21 mouse cellular contexts compared by ENCODE assay signal in the genomic region with DNA sequence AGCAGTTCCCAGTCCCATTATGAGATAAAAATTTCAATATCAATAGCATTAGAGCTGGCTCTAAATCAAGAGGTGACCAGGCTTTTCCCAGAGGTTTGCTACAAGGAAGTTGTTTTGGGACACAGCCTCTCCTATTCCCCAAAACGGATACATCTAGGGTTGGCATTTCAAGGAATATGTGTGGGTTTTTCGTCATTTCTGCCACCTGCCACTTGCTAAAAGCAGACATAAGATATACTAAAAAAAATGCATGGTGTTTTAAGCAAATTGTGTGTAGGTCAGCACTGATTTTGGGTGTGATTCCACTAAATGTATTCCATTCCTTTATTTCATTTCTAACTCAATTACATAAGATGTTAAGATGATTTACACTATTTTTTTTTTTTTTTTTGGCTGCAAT. TPM values are rescaled to one million over a fixed set of nuclear protein-coding genes. Genes with fewer than 3 reads are reported as not detected.
DNase-seq lines count a peak whose midpoint lies in the region; TF ChIP-seq lines count a peak whose summit lies in the region.
"Had no signal": no experiment of that assay in that cellular context is flagged by ENCODE, and none has a peak within 500 bp of the region (broad histone marks: within the 10 kb centered on the region; RNA-seq: fewer than 3 reads in every experiment).

No protein-coding gene starts in this region.

- no peak overlapping the region for H3K4me3 ChIP-seq in left cerebral cortex, adult 2 months
- H3K4me3 ChIP-seq: embryonic facial prominence, embryonic 12.5 days; forebrain, embryonic 15.5 days; heart, adult 2 months; heart, embryonic 12.5 days; hindbrain, embryonic 10.5 days had no signal

- H3K27ac ChIP-seq in left cerebral cortex, adult 2 months = peak overlapping the region; percentile 85
- H3K27ac ChIP-seq: embryonic facial prominence, embryonic 12.5 days; forebrain, embryonic 15.5 days; heart, adult 2 months; hindbrain, embryonic 10.5 days; hindbrain, embryonic 14.5 days had no signal

- no peak for TF ChIP-seq CTCF in left cerebral cortex, adult 2 months (IDR thresholded peaks at IDR 0.05)

- peak; percentile 31 to 84 for DNase-seq in frontal cortex, postnatal 36 days (ENCODE audit: low spot score in 2 of 2)
- DNase-seq in frontal cortex, postnatal 14 days (ENCODE audit: low spot score in 2 of 2) = no peak
- peak; percentile 77 for DNase-seq in right cerebral cortex, adult 18-20 months
- no peak for DNase-seq in right cerebral cortex, postnatal 4 days
- DNase-seq in left cerebral cortex, adult 2 months (ENCODE audit: extremely low spot score in 1 of 2, low spot score in 2 of 2) = no peak
- DNase-seq in right cerebral cortex, postnatal 36 days (ENCODE audit: low spot score in 2 of 2) = peak; percentile 36 to 76
- no peak for DNase-seq in cerebellum, postnatal 4 days (ENCODE audit: low spot score in 2 of 2)
- DNase-seq: adrenal gland, postnatal 14 days; cerebellum, adult 18-20 months; cerebellum, adult 9-11 months; cerebellum, postnatal 36 days; gastrocnemius, postnatal 14 days; heart, adult 2 months had no signal

- intact Hi-C loops in left cerebral cortex, adult 2 months (cut with DNase I) = loop anchor here (2.0 to 10.0 kb wide), 5 partner anchors 15 to 863 kb away; partner anchors contain the start of gene Fap

RNA-seq across cellular contexts. Expression of gene Gcg, which starts 34.3 kb away (rescaled TPM):
- total RNA-seq in left cerebral cortex, adult 2 months (2021) = under 1 TPM in 1 of 2 experiments, not detected in 1; 0.50 TPM
- total RNA-seq: adrenal gland, adult 18-20 months; adrenal gland, postnatal 14 days; gastrocnemius, adult 18-20 months; gastrocnemius, postnatal 14 days; heart, adult 2 months; heart, postnatal 25 days had no signal

RNA-seq across cellular contexts. Expression of gene Fap, which starts 56.1 kb away (rescaled TPM):
- 1 to 10 TPM; 4.0 to 4.2 TPM for total RNA-seq in left cerebral cortex, adult 2 months (2021)

Comparison
In these comparisons a context has a peak if more than half of its experiments do, and no peak if none do; other contexts are left out.
1. DNase-seq: peak in frontal cortex, postnatal 36 days (2 of 2), right cerebral cortex, adult 18-20 months (single experiment) and right cerebral cortex, postnatal 36 days (2 of 2); none in frontal cortex, postnatal 14 days (0 of 2), right cerebral cortex, postnatal 4 days (single experiment), left cerebral cortex, adult 2 months (0 of 2) and cerebellum, postnatal 4 days (0 of 2).